Mouse (Mus musculus) megakaryocyte, embryonic 14.5 days (primary cell): ENCODE measurements at regions not wholly inside any gene's neighbourhood (a gene's known extent, or its start where the extent isn't known, plus 50 kb on each side); places are given as distances from the start of the nearest gene placed in this dataset.

ENCODE experiments used
- FLI1 ChIP-seq: IDR thresholded peaks from 2 replicates; pipeline ENCODE4 v1.6.1; 2012; ENCODE audit warnings: low read length, inconsistent platforms, mixed read lengths
- GATA1 ChIP-seq: IDR thresholded peaks from 3 replicates; pipeline ENCODE4 v1.6.1; 2012; ENCODE audit warnings: mixed read lengths, low read length, inconsistent platforms, borderline replicate concordance

DNA sequence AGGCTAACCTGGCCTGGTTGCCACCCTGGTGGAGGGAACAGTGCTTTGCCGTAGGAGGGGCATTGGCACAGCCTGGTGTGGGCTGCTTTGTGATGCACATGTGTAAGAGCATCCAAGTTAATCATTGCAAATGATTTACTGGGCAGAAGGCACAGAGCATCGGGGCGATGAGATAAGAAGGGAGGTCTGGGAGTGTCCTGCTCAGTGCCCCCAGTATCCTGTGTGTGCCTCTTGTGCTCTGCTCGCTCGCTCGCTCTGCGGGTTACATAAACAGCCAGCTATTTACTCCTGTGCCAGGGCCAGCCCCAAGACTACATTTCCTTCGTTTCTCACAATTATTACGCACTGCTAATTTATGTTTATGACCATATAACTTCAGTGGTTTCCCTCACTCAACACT lies 117.9 kb upstream of the Aldh1a3 start:
- TF ChIP-seq FLI1: no peak
- no peak for TF ChIP-seq GATA1
